Mouse (Mus musculus): Measurements from ENCODE around the gene Tanc1. TPM values are rescaled to one million over a fixed set of nuclear protein-coding genes. Genes with fewer than 3 reads are reported as not detected.
"Not testable (repeated sequence)": the region's sequence is repeated elsewhere in the genome, so short reads cannot be mapped to it uniquely, and the experiment has no call there.

The Tanc1 gene
- polyA plus RNA-seq (2015; fragmentation: Nextera tagmentation; extraction: Ambion mirVana): 7.1 and 8.9 TPM in 2 replicates

- H3K36me3 ChIP-seq: no peaks in the 10 kb centered on the region
- peak within 1 kb of the TSS; percentile 80 for H3K27ac ChIP-seq
- H3K4me2 ChIP-seq: peak within 1 kb of the TSS; percentile 100
- H3K9ac ChIP-seq: peak within 1 kb of the TSS; percentile 83
- H3K9me3 ChIP-seq: no peaks in the 10 kb centered on the region
- peak; percentile 89 for ATAC-seq (ENCODE audit: low FRiP score)
- H3K4me3 ChIP-seq: peak within 1 kb of the TSS; percentile 87
- under 1% methylated on average over 92 of the region's 99 CpGs for WGBS
- H3K4me1 ChIP-seq (replicated peaks): peaks cover 24% of the 10 kb centered on the region
- H3K27me3 ChIP-seq: 0 out of 2 replicates have a peak, but pooled peaks cover 4% of the 10 kb centered on the region
Measured at GRCm38 (mm10) chr2:59611831-59612732, at the start of gene Tanc1. TSS of gene Tanc1 (plus strand) at chr2:59612042.

- ATAC-seq (ENCODE audit: low FRiP score): no peak
- Histone ChIP-seq H3K4me3 (no peak overlapping the region), H3K27me3 (no peaks in the 10 kb centered on the region), H3K9me3 (no peaks in the 10 kb centered on the region), H3K4me2 (no peak overlapping the region), H3K27ac (no peak overlapping the region), H3K4me1 (replicated peaks) (peaks cover 9% of the 10 kb centered on the region; the same call in 1 of the 2 replicates), H3K36me3 (no peaks in the 10 kb centered on the region), H3K9ac (no peak overlapping the region)
- WGBS: 61% methylated on average over 4 of the region's 4 CpGs
Measured at GRCm38 (mm10) chr2:59562215-59562614, 49.6 kb upstream of the Tanc1 start.

DNA sequence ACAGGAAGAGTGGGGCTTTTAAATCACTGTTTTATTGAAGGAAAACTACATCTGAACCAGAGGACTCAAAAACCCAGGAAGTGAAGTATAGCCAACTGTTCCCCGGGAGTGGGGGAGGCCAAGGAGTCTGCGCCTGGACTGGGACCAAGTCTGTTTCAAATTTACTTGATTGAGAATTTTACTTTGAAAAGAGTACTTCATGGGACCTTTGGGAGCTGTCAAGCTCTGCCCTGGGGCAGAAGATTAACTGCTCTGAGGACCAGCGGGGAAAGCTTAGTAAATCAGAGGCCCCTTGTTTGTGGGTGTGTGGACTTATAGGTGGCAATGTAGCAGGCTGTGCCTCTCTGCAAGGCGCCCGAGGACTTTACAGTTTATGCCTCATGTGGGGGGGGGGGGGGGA lies 49.1 kb upstream of the Tanc1 start:
- Histone ChIP-seq H3K36me3 (no peaks in the 10 kb centered on the region), H3K27me3 (no peaks in the 10 kb centered on the region), H3K9ac (no peak overlapping the region), H3K9me3 (no peaks in the 10 kb centered on the region), H3K4me2 (no peak overlapping the region), H3K4me3 (no peak overlapping the region), H3K27ac (no peak overlapping the region), H3K4me1 (replicated peaks) (peaks cover 9% of the 10 kb centered on the region; the same call in 1 of the 2 replicates)
- 28% methylated on average over 5 of the region's 5 CpGs for WGBS
- ATAC-seq (ENCODE audit: low FRiP score): peak; percentile 83

GRCm38 (mm10) chr2:59564029-59564611 lies 47.7 kb upstream of the Tanc1 start:
- 94% methylated on average over 3 of the region's 10 CpGs for WGBS
- not testable (repeated sequence) for H3K27ac ChIP-seq; H3K9ac ChIP-seq; H3K4me3 ChIP-seq; H3K4me2 ChIP-seq; H3K36me3 ChIP-seq; H3K4me1 ChIP-seq (replicated peaks); H3K9me3 ChIP-seq; H3K27me3 ChIP-seq
- ATAC-seq (ENCODE audit: low FRiP score): 0 out of 2 replicates have a peak, but pooled peaks have one; percentile 45

DNA sequence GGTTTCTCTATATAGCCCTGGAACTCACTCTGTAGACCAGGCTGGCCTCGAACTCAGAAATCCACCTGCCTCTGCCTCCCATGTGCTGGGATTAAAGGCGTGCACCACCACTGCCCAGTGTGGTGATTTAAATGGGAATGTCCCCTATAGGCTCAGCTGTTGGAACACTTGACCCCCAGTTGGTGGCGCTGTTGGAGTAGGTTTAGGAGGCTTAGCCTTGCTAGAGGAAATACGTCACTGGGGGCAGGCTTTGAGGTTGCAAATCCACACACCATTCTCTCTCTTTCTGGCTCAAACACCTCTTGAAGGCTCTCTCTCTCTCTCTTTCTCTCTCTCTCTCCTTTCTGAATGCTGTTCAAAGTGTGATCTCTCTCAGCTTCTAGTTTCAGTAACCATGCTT lies 46.9 kb upstream of the Tanc1 start:
- Histone ChIP-seq H3K4me2 (no peak overlapping the region), H3K9ac (no peak overlapping the region), H3K4me3 (no peak overlapping the region), H3K4me1 (replicated peaks) (peaks cover 9% of the 10 kb centered on the region; the same call in 1 of the 2 replicates), H3K9me3 (0 out of 2 replicates have a peak, but pooled peaks cover 8% of the 10 kb centered on the region), H3K27ac (no peak overlapping the region), H3K27me3 (no peaks in the 10 kb centered on the region), H3K36me3 (no peaks in the 10 kb centered on the region; the same call in 1 of the 2 replicates)
- WGBS: 84% methylated on average over 4 of the region's 4 CpGs
- ATAC-seq (ENCODE audit: low FRiP score): no peak

GRCm38 (mm10) chr2:59580939-59581338 lies 30.9 kb upstream of the Tanc1 start:
- Histone ChIP-seq H3K4me1 (replicated peaks) (no peaks in the 10 kb centered on the region), H3K9ac (no peak overlapping the region), H3K4me2 (no peak overlapping the region), H3K27me3 (no peaks in the 10 kb centered on the region), H3K36me3 (no peaks in the 10 kb centered on the region), H3K4me3 (no peak overlapping the region), H3K9me3 (no peaks in the 10 kb centered on the region), H3K27ac (no peak overlapping the region)
- WGBS: 41% methylated on average over 7 of the region's 7 CpGs
- no peak for ATAC-seq (ENCODE audit: low FRiP score)

- 92% methylated on average over 6 of the region's 6 CpGs for WGBS
- Histone ChIP-seq H3K9me3 (no peaks in the 10 kb centered on the region), H3K4me1 (replicated peaks) (no peaks in the 10 kb centered on the region), H3K27me3 (no peaks in the 10 kb centered on the region), H3K4me3 (no peak overlapping the region), H3K36me3 (no peaks in the 10 kb centered on the region), H3K4me2 (no peak overlapping the region), H3K27ac (no peak overlapping the region), H3K9ac (no peak overlapping the region)
- no peak for ATAC-seq (ENCODE audit: low FRiP score)
Measured at GRCm38 (mm10) chr2:59583961-59584360, 27.9 kb upstream of the Tanc1 start.

DNA sequence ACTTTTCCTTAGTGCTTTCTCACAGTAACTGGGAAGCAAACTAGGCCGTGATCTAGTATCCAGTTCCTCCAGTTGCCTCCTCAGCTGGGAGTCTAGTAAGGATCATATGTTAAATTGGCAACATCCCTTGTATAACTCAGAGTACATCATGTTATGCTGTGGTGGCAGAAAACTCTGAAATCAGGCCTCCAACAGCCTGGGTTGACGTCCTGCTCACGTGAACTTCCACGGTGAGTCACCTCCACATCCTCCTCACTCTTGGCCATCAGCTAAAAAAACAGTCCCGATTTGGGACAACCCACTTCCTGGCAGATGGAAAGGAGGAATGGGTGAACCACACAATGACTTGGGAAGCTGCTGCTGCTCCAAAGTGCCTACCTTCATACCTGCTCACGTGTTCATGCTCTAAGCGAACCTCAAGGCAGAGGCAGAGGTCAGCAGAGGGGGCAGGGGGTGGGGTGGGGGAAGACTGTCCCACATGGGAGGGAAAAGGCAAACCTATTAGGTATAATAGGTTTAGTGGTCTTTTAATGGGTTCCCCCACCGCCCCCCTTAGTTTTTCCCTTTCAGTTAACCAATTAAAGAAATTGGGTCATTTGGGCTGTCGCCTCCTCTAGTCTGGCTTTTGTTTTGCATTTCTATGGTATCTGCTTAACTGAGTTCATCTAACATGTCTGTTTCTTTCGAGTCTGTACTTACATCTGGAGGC lies 24.3 kb upstream of the Tanc1 start:
- no peak overlapping the region for H3K4me3 ChIP-seq
- no peaks in the 10 kb centered on the region for H3K36me3 ChIP-seq
- no peaks in the 10 kb centered on the region for H3K27me3 ChIP-seq
- H3K9ac ChIP-seq: no peak overlapping the region
- 84% methylated on average over 10 of the region's 10 CpGs for WGBS
- H3K4me1 ChIP-seq (replicated peaks): no peaks in the 10 kb centered on the region
- H3K27ac ChIP-seq: no peak overlapping the region
- no peaks in the 10 kb centered on the region for H3K9me3 ChIP-seq
- no peak for ATAC-seq (ENCODE audit: low FRiP score)
- H3K4me2 ChIP-seq: no peak overlapping the region

GRCm38 (mm10) chr2:59588096-59588405 lies 23.8 kb upstream of the Tanc1 start:
- Histone ChIP-seq H3K4me2 (no peak overlapping the region), H3K36me3 (no peaks in the 10 kb centered on the region), H3K27ac (no peak overlapping the region), H3K4me1 (replicated peaks) (no peaks in the 10 kb centered on the region), H3K9ac (no peak overlapping the region), H3K4me3 (no peak overlapping the region), H3K9me3 (no peaks in the 10 kb centered on the region), H3K27me3 (no peaks in the 10 kb centered on the region)
- no peak for ATAC-seq (ENCODE audit: low FRiP score)
- 89% methylated on average over 3 of the region's 3 CpGs for WGBS

- 29% methylated on average over 7 of the region's 7 CpGs for WGBS
- no peak overlapping the region for H3K27ac ChIP-seq
Measured at GRCm38 (mm10) chr2:59593341-59593902, 18.4 kb upstream of the Tanc1 start.

DNA sequence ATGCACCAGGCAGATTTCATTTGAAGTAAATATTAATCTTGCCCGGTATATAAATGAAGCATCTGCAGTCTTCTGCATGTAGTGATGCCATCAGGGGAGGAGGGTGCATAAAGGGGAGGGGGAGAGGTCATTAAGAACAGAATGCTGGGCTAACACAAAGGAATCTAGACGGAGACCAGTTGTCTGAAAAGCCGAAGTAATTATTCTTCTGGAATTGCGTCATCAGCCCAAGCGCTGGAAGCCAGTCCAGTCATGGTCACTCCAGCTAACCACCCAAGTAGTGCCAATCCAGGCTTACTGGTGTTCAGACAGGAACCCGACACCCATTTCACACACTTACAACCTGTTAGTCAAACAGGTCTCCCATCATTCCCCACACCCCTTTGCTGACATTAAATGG lies 17.7 kb upstream of the Tanc1 start:
- no peaks in the 10 kb centered on the region for H3K36me3 ChIP-seq
- H3K27me3 ChIP-seq: no peaks in the 10 kb centered on the region
- peaks cover 16% of the 10 kb centered on the region for H3K4me1 ChIP-seq (replicated peaks)
- H3K9ac ChIP-seq: no peak overlapping the region
- WGBS: 52% methylated on average over 6 of the region's 6 CpGs
- H3K4me2 ChIP-seq: no peak overlapping the region
- H3K27ac ChIP-seq: no peak overlapping the region
- no peaks in the 10 kb centered on the region for H3K9me3 ChIP-seq
- no peak for ATAC-seq (ENCODE audit: low FRiP score)
- H3K4me3 ChIP-seq: no peak overlapping the region

More at GRCm38 (mm10) chr2:59593341-59593902, 18.4 kb upstream of the Tanc1 start:
- H3K4me1 ChIP-seq (replicated peaks): peaks cover 9% of the 10 kb centered on the region; the same call in 1 of the 2 replicates
- no peaks in the 10 kb centered on the region for H3K9me3 ChIP-seq
- no peaks in the 10 kb centered on the region for H3K27me3 ChIP-seq
- H3K4me2 ChIP-seq: no peak overlapping the region
- no peak overlapping the region for H3K4me3 ChIP-seq
- H3K36me3 ChIP-seq: no peaks in the 10 kb centered on the region
- H3K9ac ChIP-seq: no peak overlapping the region
- ATAC-seq (ENCODE audit: low FRiP score): 0 out of 2 replicates have a peak, but pooled peaks have one; percentile 46

DNA sequence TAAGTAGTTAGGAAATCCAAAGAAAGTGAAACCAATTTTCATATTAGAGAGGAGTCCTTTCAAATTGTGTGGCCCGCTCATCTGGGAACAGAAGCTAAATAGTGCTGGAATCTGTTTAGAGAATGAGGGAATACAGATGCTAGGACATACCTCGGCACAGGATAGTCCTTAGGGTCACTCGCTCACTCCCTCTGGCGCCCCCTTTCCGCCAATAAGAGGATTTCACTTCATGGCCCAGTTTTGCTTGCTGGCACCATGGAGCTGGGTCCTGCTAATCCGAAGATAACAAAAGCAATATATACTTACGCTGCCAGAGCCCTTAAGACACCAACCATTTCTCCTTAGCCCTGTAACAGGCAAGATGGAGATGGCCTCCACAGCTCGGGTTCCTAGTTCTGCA lies 15.3 kb upstream of the Tanc1 start:
- no peak overlapping the region for H3K27ac ChIP-seq
- no peaks in the 10 kb centered on the region for H3K9me3 ChIP-seq
- H3K36me3 ChIP-seq: no peaks in the 10 kb centered on the region
- no peak for ATAC-seq (ENCODE audit: low FRiP score)
- WGBS: 74% methylated on average over 8 of the region's 8 CpGs
- no peaks in the 10 kb centered on the region for H3K27me3 ChIP-seq
- no peak overlapping the region for H3K9ac ChIP-seq
- no peak overlapping the region for H3K4me2 ChIP-seq
- no peak overlapping the region for H3K4me3 ChIP-seq
- peaks cover 27% of the 10 kb centered on the region for H3K4me1 ChIP-seq (replicated peaks)
